26 mouse cellular contexts compared by ENCODE assay signal in genomic region chr5:117042661-117043060, GRCm38 (mm10).
A peak's percentile ranks its signal among the peaks of the same experiment; 100 is the strongest.
DNase-seq lines count a peak whose midpoint lies in the region; ATAC-seq lines count a peak whose summit lies in the region.
"Had no signal": no experiment of that assay in that cellular context is flagged by ENCODE, and none has a peak within 500 bp of the region (broad histone marks: within the 10 kb centered on the region; RNA-seq: fewer than 3 reads in every experiment).

No protein-coding gene starts in this region.

- no peak overlapping the region for H3K27ac ChIP-seq in midbrain, embryonic 15.5 days
- H3K27ac ChIP-seq: embryonic facial prominence, embryonic 13.5 days; embryonic facial prominence, embryonic 15.5 days; forebrain, embryonic 10.5 days; forebrain, embryonic 12.5 days had no signal

- DNase-seq in heart, adult 11 months, result peak; percentile 55
- DNase-seq in heart, adult 8-10 months (ENCODE audit: low spot score), result no peak
- peak; percentile 25 for DNase-seq in ES-CJ7 (ENCODE audit: low read depth, low spot score)
- DNase-seq in WW6 (ENCODE audit: low read depth, low spot score), result peak; percentile 20
- no peak for DNase-seq in cerebellum, adult 9-11 months
- DNase-seq: adrenal gland, adult 8-10 months; adrenal gland, postnatal 14 days; adrenal gland, postnatal 36 days; B cell, adult 2 months; cerebellum, adult 11-12 months; cerebellum, adult 2 months; cerebellum, adult 9-10 months; cerebellum, postnatal 14 days; cerebellum, postnatal 36 days; embryo, embryonic 11 days had no signal

- ATAC-seq in midbrain, embryonic 15.5 days (replicated peaks), result no peak
- ATAC-seq: activated CD4-positive, CD25-positive, alpha-beta regulatory T cell, adult 4 months; CD4-positive, CD25-positive, alpha-beta regulatory T cell, adult 4 months; forebrain, embryonic 14.5 days; forebrain, embryonic 16.5 days had no signal

- H3K4me2 ChIP-seq in midbrain, embryonic 15.5 days, result no peak overlapping the region
- H3K4me2 ChIP-seq: embryonic facial prominence, embryonic 13.5 days; embryonic facial prominence, embryonic 15.5 days; forebrain, embryonic 12.5 days had no signal

- WGBS in midbrain, embryonic 15.5 days, result 73% methylated on average over 11 of the region's 11 CpGs

- no peak overlapping the region for H3K9ac ChIP-seq in midbrain, embryonic 15.5 days
- H3K9ac ChIP-seq: embryonic facial prominence, embryonic 13.5 days; embryonic facial prominence, embryonic 15.5 days; forebrain, embryonic 12.5 days had no signal

- H3K36me3 ChIP-seq in midbrain, embryonic 15.5 days (replicated peaks), result no peaks in the 10 kb centered on the region
- H3K36me3 ChIP-seq: embryonic facial prominence, embryonic 13.5 days; embryonic facial prominence, embryonic 15.5 days; forebrain, embryonic 10.5 days; forebrain, embryonic 12.5 days had no signal

- H3K4me3 ChIP-seq in midbrain, embryonic 15.5 days, result no peak overlapping the region
- H3K4me3 ChIP-seq: embryonic facial prominence, embryonic 13.5 days; embryonic facial prominence, embryonic 15.5 days; erythroblast, embryonic 14.5 days; forebrain, embryonic 10.5 days; forebrain, embryonic 12.5 days had no signal

- H3K4me1 ChIP-seq in midbrain, embryonic 15.5 days, result no peaks in the 10 kb centered on the region
- H3K4me1 ChIP-seq: embryonic facial prominence, embryonic 13.5 days; embryonic facial prominence, embryonic 15.5 days; forebrain, embryonic 10.5 days; forebrain, embryonic 12.5 days had no signal

- H3K27me3 ChIP-seq in midbrain, embryonic 15.5 days (replicated peaks), result no peaks in the 10 kb centered on the region
- H3K27me3 ChIP-seq: CH12.LX; embryonic facial prominence, embryonic 13.5 days; embryonic facial prominence, embryonic 15.5 days; forebrain, embryonic 12.5 days had no signal

- H3K9me3 ChIP-seq in midbrain, embryonic 15.5 days, result no peaks in the 10 kb centered on the region
- H3K9me3 ChIP-seq: embryonic facial prominence, embryonic 13.5 days; embryonic facial prominence, embryonic 15.5 days; forebrain, embryonic 10.5 days; forebrain, embryonic 12.5 days had no signal

Comparison
In these comparisons a context has a peak if more than half of its experiments do, and no peak if none do; other contexts are left out.
1. DNase-seq: peak in heart, adult 11 months (single experiment), ES-CJ7 (single experiment) and WW6 (single experiment); none in heart, adult 8-10 months (single experiment) and cerebellum, adult 9-11 months (single experiment).